Mouse (Mus musculus): ENCODE results near the gene Prkch. TPM values are rescaled to one million over a fixed set of nuclear protein-coding genes. Genes with fewer than 3 reads are reported as not detected.

Prkch gene
- polyA plus RNA-seq, 2 experiments, result 1.1 to 1.6 TPM

- Histone ChIP-seq H3K4me2 (ENCODE audit: low read depth) (no peak overlapping the region), H3K4me3 (ENCODE audit: insufficient read depth in 1 of 2, low read depth in 2 of 2, low read length in 2 of 2) (no peak overlapping the region), H3K9ac (replicated peaks) (no peak overlapping the region), H3K27ac (no peak overlapping the region), H3K4me1 (replicated peaks; ENCODE audit: control insufficient read depth in 2 of 2, insufficient read depth in 2 of 2, low read length in 1 of 2) (peaks cover 0 to 4% of the 10 kb centered on the region in 2 experiments; a peak in 1 of 4 replicates), H3K9me3 (ENCODE audit: control insufficient read depth, low read length) (no peaks in the 10 kb centered on the region), H3K27me3 (ENCODE audit: control insufficient read depth, insufficient read depth, low read length) (no peaks in the 10 kb centered on the region), H3K36me3 (replicated peaks; ENCODE audit: control insufficient read depth, insufficient read depth, low read depth) (no peaks in the 10 kb centered on the region)
- ATAC-seq (ENCODE audit: insufficient read depth) (no peak), DNase-seq (ENCODE audit: low read depth in 3 of 3, low spot score in 3 of 3) (no peak)
- TF ChIP-seq CTCF (IDR thresholded peaks at IDR 0.05; ENCODE audit: low read depth) (no peak), EP300 (IDR thresholded peaks at IDR 0.05; ENCODE audit: low read depth) (no peak)
- 66% methylated on average over 6 of the region's 6 CpGs for WGBS (ENCODE audit: insufficient replicate concordance)
These were observed 177.4 kb downstream of the Prkch start for GRCm38 (mm10) chr12:73762001-73762400.

GRCm38 (mm10) chr12:73762762-73763161 is 178.2 kb downstream of the Prkch start:
- Histone ChIP-seq H3K4me2 (ENCODE audit: low read depth) (no peak overlapping the region), H3K27ac (no peak overlapping the region), H3K27me3 (ENCODE audit: control insufficient read depth, insufficient read depth, low read length) (no peaks in the 10 kb centered on the region), H3K4me3 (ENCODE audit: insufficient read depth in 1 of 2, low read depth in 2 of 2, low read length in 2 of 2) (no peak overlapping the region), H3K4me1 (replicated peaks; ENCODE audit: control insufficient read depth in 2 of 2, insufficient read depth in 2 of 2, low read length in 1 of 2) (peaks cover 0 to 4% of the 10 kb centered on the region in 2 experiments; a peak in 1 of 4 replicates), H3K36me3 (replicated peaks; ENCODE audit: control insufficient read depth, insufficient read depth, low read depth) (no peaks in the 10 kb centered on the region), H3K9me3 (ENCODE audit: control insufficient read depth, low read length) (no peaks in the 10 kb centered on the region), H3K9ac (replicated peaks) (no peak overlapping the region)
- no peak for TF ChIP-seq EP300 (IDR thresholded peaks at IDR 0.05; ENCODE audit: low read depth)
- no peak for TF ChIP-seq CTCF (IDR thresholded peaks at IDR 0.05; ENCODE audit: low read depth)
- DNase-seq (ENCODE audit: low read depth in 3 of 3, low spot score in 3 of 3) (no peak), ATAC-seq (ENCODE audit: insufficient read depth) (no peak)
- WGBS (ENCODE audit: insufficient replicate concordance), result 69% methylated on average over 3 of the region's 3 CpGs

DNA sequence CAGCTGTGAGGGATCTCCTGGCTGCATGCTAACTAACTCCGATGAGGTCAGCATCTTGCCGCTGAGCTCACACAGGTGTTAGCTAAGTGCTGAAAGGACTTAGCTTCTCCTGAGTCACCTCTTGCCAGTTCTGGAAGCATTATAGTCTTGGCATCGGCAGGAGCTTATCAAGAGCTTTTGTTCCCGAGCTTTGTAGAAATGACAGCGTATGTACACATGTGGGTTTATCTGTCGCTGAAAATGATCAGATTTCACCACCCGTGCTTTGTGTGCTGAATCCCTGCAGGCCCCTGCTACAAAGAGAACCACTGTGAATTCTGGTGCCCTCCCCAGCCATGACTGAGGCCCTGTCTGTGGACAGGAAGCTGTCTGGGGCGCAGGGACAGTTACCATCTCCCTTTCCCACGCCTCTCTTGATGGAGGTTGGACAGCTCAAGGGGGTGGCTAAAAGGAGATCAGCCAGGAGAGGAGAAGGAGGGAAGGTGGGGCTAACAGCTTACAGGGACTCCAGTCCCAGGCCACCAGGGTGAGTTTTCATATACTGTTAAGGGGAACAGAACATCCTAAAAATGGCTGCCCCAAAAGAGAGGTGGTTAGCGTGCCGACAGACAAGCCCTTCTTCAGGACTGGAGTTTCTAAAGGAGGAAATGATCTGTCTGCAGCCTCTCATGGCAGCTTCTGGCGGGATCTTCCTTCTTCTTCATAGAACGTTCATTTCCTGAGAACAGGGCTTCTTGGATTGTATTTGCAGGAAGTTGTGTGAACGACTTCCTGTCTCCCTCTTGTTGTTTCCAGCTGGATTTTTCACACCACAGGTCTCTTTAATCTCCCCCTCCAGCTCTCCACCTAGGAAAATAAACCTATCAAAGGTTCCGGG is 180.3 kb downstream of the Prkch start:
- Histone ChIP-seq H3K4me1 (replicated peaks; ENCODE audit: control insufficient read depth in 2 of 2, insufficient read depth in 2 of 2, low read length in 1 of 2) (peaks cover 0 to 4% of the 10 kb centered on the region in 2 experiments; a peak in 1 of 4 replicates), H3K27ac (no peak overlapping the region), H3K36me3 (replicated peaks; ENCODE audit: control insufficient read depth, insufficient read depth, low read depth) (no peaks in the 10 kb centered on the region), H3K9me3 (ENCODE audit: control insufficient read depth, low read length) (no peaks in the 10 kb centered on the region), H3K4me3 (ENCODE audit: insufficient read depth in 1 of 2, low read depth in 2 of 2, low read length in 2 of 2) (no peak overlapping the region), H3K9ac (replicated peaks) (no peak overlapping the region), H3K27me3 (ENCODE audit: control insufficient read depth, insufficient read depth, low read length) (no peaks in the 10 kb centered on the region), H3K4me2 (ENCODE audit: low read depth) (no peak overlapping the region)
- no peak for ATAC-seq (ENCODE audit: insufficient read depth)
- 36% methylated on average over 15 of the region's 15 CpGs for WGBS (ENCODE audit: insufficient replicate concordance)
- TF ChIP-seq EP300 (IDR thresholded peaks at IDR 0.05; ENCODE audit: low read depth) (no peak), CTCF (IDR thresholded peaks at IDR 0.05; ENCODE audit: low read depth) (no peak)
- no peak for DNase-seq (ENCODE audit: low read depth in 3 of 3, low spot score in 3 of 3)

DNA sequence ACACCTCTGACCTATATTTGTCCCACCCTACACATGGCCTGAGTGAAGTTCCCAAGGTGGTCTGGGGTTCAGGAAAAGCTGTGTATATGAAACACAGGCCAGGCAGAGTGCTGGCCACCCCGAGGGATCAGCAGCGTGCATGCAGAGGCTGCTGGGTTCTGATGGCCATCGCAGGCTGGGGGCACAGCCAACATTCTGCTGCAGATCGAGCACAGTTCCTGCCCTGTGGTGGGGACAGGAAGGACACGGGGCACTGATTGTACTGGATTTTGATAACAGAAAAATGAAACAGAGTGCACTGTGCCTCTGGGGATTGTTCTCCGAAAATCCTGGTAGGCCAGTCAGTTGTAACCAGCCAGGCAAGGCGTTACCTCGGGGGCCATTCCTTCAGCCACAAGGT is 181.6 kb downstream of the Prkch start:
- Histone ChIP-seq H3K9me3 (ENCODE audit: control insufficient read depth, low read length) (no peaks in the 10 kb centered on the region), H3K4me2 (ENCODE audit: low read depth) (no peak overlapping the region), H3K27me3 (ENCODE audit: control insufficient read depth, insufficient read depth, low read length) (no peaks in the 10 kb centered on the region), H3K4me3 (ENCODE audit: insufficient read depth in 1 of 2, low read depth in 2 of 2, low read length in 2 of 2) (no peak overlapping the region), H3K9ac (replicated peaks) (no peak overlapping the region), H3K4me1 (replicated peaks; ENCODE audit: control insufficient read depth in 2 of 2, insufficient read depth in 2 of 2, low read length in 1 of 2) (peaks cover 0 to 4% of the 10 kb centered on the region in 2 experiments; a peak in 1 of 4 replicates), H3K36me3 (replicated peaks; ENCODE audit: control insufficient read depth, insufficient read depth, low read depth) (no peaks in the 10 kb centered on the region), H3K27ac (no peak overlapping the region)
- DNase-seq (ENCODE audit: low read depth in 3 of 3, low spot score in 3 of 3) (no peak), ATAC-seq (ENCODE audit: insufficient read depth) (no peak)
- TF ChIP-seq CTCF (IDR thresholded peaks at IDR 0.05; ENCODE audit: low read depth), result no peak
- no peak for TF ChIP-seq EP300 (IDR thresholded peaks at IDR 0.05; ENCODE audit: low read depth)
- WGBS (ENCODE audit: insufficient replicate concordance), result 41% methylated on average over 8 of the region's 8 CpGs

- Histone ChIP-seq H3K27ac (no peak overlapping the region), H3K4me3 (ENCODE audit: insufficient read depth in 1 of 2, low read depth in 2 of 2, low read length in 2 of 2) (no peak overlapping the region), H3K27me3 (ENCODE audit: control insufficient read depth, insufficient read depth, low read length) (no peaks in the 10 kb centered on the region), H3K9me3 (ENCODE audit: control insufficient read depth, low read length) (no peaks in the 10 kb centered on the region), H3K9ac (replicated peaks) (no peak overlapping the region), H3K36me3 (replicated peaks; ENCODE audit: control insufficient read depth, insufficient read depth, low read depth) (no peaks in the 10 kb centered on the region), H3K4me2 (ENCODE audit: low read depth) (no peak overlapping the region), H3K4me1 (replicated peaks; ENCODE audit: control insufficient read depth in 2 of 2, insufficient read depth in 2 of 2, low read length in 1 of 2) (peaks cover 0 to 4% of the 10 kb centered on the region in 2 experiments; a peak in 1 of 4 replicates)
- no peak for TF ChIP-seq CTCF (IDR thresholded peaks at IDR 0.05; ENCODE audit: low read depth)
- TF ChIP-seq EP300 (IDR thresholded peaks at IDR 0.05; ENCODE audit: low read depth), result no peak
- 60% methylated on average over 5 of the region's 5 CpGs for WGBS (ENCODE audit: insufficient replicate concordance)
- DNase-seq (ENCODE audit: low read depth in 3 of 3, low spot score in 3 of 3) (no peak), ATAC-seq (ENCODE audit: insufficient read depth) (no peak)
These were observed 184.2 kb downstream of the Prkch start for GRCm38 (mm10) chr12:73768788-73769187.
